Mouse (Mus musculus) forebrain, embryonic 14.5 days (tissue): Measurements from ENCODE around the gene B4galnt2. TPM values are rescaled to one million over a fixed set of nuclear protein-coding genes. Genes with fewer than 3 reads are reported as not detected.

ENCODE experiments used
- microRNA-seq: library from miRNA; unstranded; fragments of <30 nt; microRNA quantifications from one replicate; pipeline ENCODE4, GENCODE M21; 2016
- polyA plus RNA-seq: library from polyadenylated mRNA; unstranded; fragments of >200 nt; fragmentation: Nextera tagmentation; extraction: Ambion mirVana; gene quantifications from 2 replicates; pipeline ENCODE4 v1.2.1, GENCODE M21; 2014

B4galnt2 gene
- polyA plus RNA-seq, 1 experiment from 2014 or later = not detected

Small RNAs within 50 kb of the gene (microRNA-seq; reads per million reads assigned to microRNA genes)
- 0.66 reads per million for gene Mir3063

Other genes with a start within 250 kb of the B4galnt2 start
- 215 and 222 TPM in 2 replicates for gene Phb, start 247.9 kb downstream of the B4galnt2 start, polyA plus RNA-seq
- 11.7 and 13.2 TPM in 2 replicates for gene Zfp652, start 202.2 kb downstream of the B4galnt2 start, polyA plus RNA-seq
- 0.43 and 0.95 TPM in 2 replicates for gene B130006D01Rik, start 191.3 kb downstream of the B4galnt2 start, polyA plus RNA-seq
- gene Phospho1, start 90.4 kb downstream of the B4galnt2 start, polyA plus RNA-seq = not detected in 2 replicates
- 2.1 and 2.7 TPM in 2 replicates for gene Gngt2, start 77.7 kb downstream of the B4galnt2 start, polyA plus RNA-seq
- 0.50 and 1.1 TPM in 2 replicates for gene Abi3, start 72.4 kb downstream of the B4galnt2 start, polyA plus RNA-seq
- gene Igf2bp1, start 91.0 kb upstream of the B4galnt2 start, polyA plus RNA-seq = 14.6 and 15.3 TPM in 2 replicates
- gene Gip, start 109.7 kb upstream of the B4galnt2 start, polyA plus RNA-seq = not detected in 2 replicates
- 58.4 and 68.8 TPM in 2 replicates for gene Snf8, start 120.0 kb upstream of the B4galnt2 start, polyA plus RNA-seq
- 24.9 and 26.9 TPM in 2 replicates for gene Ube2z, start 150.5 kb upstream of the B4galnt2 start, polyA plus RNA-seq
- 606 and 726 TPM in 2 replicates for gene Atp5g1, start 160.8 kb upstream of the B4galnt2 start, polyA plus RNA-seq
- gene Calcoco2, start 197.1 kb upstream of the B4galnt2 start, polyA plus RNA-seq = 0.14 TPM in 1 of 2 replicates, not detected in the other
- 0.06 and 0.15 TPM in 2 replicates for gene Ttll6, start 218.9 kb upstream of the B4galnt2 start, polyA plus RNA-seq